Mouse (Mus musculus): ENCODE results near the gene Adprhl2. TPM values are rescaled to one million over a fixed set of nuclear protein-coding genes. Genes with fewer than 3 reads are reported as not detected.

The Adprhl2 gene
- 10 to 100 TPM; 23.9 to 27.0 TPM for total RNA-seq (2021)

DNA sequence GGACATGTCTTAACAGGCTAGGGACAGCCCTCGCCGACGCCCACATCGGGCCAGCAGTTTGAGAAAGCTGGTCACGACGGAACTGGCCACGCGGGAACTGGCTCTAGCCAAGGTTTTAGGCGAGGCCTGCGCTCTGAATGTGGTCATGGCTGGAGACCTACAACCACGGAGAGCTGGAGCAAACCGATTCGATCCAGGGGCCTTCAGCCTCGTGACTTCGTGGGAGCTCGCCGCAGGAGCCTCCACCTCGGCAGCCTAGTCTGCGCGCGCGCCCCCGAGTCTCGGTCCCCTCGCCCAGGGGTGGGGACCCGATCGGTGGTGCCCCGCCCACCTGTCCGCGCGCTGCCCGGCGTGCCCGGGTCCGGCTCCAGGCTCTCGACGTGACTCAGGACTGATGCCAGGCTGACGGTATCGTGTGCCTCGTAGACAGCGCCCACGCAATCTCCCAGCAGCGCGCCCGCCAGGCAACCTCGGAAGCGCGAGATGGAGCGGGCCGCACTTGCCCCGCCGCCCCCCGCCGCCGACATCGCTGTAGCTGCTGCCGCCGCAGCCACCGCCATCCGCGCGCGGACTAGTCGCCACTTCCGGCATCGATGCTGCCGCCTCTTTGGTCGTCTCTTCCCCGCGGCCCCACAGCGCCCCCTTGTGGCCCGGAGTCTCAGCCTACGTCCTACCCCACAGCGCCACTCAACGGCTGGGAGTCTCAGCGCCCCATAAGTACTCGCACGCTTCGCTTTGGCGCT lies at the start of gene Adprhl2:
Gene Adprhl2, minus strand, starts transcription at position 593 of the 743 bp plus-strand sequence.
- intact Hi-C loops (cut with DNase I) = no loop called here
- DNase-seq (ENCODE audit: low spot score in 2 of 2) = peak; percentile 98

DNA sequence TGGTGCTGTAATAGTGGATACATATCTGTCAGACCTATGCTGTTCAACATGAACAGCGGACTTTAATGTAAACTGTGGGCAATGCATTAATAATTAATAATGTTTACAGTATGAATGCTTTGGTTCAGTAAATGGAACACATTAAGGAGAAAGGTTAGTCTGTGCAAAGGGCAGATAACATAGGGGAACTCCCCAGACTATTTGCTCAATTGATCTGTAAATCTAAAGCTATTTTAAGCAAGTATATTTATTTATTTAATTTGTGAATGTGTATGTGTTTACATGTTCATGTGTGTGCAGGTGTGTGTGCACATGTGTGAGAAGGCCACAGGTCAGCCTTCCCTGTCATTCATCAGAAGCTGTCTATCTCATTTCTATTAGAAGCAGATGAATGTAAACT lies 38.6 kb upstream of the Adprhl2 start:
- intact Hi-C loops (cut with DNase I) = no loop called here
- no peak for DNase-seq (ENCODE audit: low spot score in 2 of 2)

DNA sequence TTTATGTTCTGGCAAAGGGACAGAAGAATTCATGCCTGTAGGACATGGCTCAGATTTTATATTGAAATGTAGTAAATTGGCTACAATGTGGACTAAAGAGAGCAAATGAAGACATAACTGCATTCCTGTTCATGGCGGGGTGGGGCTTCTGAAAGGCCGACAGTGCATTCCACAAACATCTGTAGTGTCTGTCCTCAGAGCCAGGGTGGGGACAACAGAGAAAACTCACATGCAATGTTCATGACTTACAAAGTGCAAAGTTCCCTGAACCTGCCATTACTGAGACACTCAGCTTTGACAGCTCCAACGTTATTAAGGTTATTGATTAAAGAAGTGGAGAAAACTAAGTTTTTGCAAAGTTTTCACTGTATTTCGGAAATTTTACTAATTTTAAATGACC lies 21.9 kb upstream of the Adprhl2 start:
- no peak for DNase-seq (ENCODE audit: low spot score in 2 of 2)
- intact Hi-C loops (cut with DNase I) = no loop called here

DNA sequence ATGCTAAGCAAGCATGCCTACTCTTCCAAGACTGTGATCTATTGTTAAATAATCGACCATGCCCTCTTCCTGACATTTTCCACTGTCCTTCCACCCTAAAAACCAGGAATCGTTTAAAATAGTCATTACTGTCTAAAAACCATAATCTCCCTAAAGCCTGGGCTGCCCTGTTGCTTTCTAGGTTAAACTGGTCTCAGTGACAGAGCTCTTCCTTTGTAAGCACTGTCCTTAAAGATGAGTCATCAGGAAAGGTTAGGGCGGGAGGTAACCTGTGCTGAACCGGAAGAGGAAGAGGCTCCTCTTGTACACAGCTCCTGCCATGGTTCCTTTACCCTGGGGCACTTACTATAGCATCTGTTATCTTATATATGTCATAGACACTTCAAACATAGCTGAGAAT lies 18.0 kb upstream of the Adprhl2 start:
- intact Hi-C loops (cut with DNase I) = no loop called here
- DNase-seq (ENCODE audit: low spot score in 2 of 2) = no peak

GRCm38 (mm10) chr4:126332358-126332757 lies 10.9 kb upstream of the Adprhl2 start:
- DNase-seq (ENCODE audit: low spot score in 2 of 2) = no peak
- intact Hi-C loops (cut with DNase I) = no loop called here

GRCm38 (mm10) chr4:126331751-126332150 lies 10.2 kb upstream of the Adprhl2 start:
- intact Hi-C loops (cut with DNase I) = no loop called here
- DNase-seq (ENCODE audit: low spot score in 2 of 2) = no peak

DNA sequence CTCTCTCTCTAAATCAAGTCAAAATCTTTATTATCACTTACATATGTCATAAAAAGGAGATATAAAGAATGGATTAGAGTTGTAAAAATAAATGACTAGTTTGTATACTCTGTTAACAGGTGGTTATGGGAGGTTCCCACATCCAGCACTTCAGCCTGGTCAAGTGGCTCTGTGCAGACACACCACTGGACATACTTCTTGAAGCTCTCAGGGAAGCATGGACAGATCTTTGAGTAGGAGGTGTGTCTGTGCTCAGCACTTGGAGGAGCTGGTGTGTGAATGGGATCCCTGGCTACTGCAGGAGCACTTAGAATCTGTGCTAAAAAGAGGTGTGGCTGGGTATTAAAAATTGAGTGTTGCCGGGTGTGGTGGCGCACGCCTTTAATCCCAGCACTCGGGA lies 8.8 kb upstream of the Adprhl2 start:
- DNase-seq (ENCODE audit: low spot score in 2 of 2) = no peak
- intact Hi-C loops (cut with DNase I) = no loop called here

DNA sequence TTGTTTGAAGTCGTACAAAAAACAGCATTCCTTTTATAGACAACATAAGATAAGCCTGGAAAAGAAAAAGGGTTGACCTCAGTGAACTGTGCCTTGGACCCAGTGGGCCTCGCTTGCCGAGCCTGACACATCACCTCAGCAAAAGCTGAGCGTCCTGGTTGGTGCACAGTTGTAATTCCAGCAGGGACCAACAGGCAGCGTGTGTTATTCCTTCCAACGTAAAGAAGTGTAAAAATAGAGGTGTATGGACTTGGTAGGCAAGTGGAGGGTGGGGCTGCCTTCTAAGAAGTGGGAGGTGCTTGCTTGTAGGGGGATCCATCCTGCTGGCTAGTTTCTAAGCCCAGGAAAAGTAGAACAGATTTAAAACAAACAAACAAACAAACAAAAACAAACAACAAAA lies 4.5 kb upstream of the Adprhl2 start:
- intact Hi-C loops (cut with DNase I) = no loop called here
- no peak for DNase-seq (ENCODE audit: low spot score in 2 of 2)

DNA sequence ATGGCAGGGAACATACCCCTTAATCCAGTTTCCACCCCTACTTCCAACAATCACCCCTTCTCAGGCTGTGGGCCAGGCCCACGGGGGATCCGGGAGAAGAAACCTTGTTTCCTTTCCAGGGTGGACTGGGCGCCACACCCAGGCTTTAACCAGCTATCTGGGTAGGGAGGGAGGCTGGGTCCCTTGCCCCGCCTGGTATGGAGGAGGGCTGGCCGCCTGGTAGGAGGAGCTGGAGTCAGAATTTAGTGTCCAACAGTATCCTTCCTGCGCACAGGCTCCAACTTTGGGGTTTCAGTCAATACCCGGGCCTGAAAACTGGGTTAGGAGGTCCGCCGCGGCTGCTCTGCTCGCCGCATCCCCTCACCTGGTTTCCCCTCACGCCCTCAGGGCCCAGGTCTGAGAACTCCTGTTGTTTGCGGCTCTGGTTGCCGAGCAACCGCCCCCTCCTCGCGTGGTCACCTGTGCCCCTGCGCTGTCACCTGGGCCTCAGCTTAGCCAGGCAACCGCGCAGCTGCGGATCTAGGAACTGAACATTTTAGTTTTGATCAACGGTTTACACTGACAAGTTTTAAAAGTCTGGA lies 3.9 kb upstream of the Adprhl2 start, which contains the start of gene Tekt2:
Gene Tekt2, minus strand, starts transcription at position 408 of the 581 bp plus-strand sequence.
- intact Hi-C loops (cut with DNase I) = no loop called here
- no peak for DNase-seq (ENCODE audit: low spot score in 2 of 2)

DNA sequence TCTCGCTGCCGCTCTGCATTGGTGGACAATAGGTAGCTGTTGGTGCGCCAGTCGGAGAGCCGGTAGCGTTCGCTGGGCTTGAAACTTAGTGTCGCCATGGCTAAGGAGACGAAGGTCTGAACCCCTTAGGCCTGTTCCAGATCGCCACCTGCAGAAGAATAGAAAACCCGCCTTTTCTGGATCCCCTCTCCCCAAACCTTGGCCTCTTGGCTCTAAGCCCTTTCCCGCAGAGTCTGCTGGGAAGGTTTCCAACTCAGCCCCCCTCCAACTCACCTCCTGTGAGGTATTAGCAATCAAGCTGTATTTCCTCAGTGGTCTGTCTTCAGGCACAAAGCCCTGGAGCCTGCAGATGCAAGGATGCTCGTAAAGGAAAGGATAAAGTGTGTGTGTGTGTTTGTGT lies 3.4 kb upstream of the Adprhl2 start:
- intact Hi-C loops (cut with DNase I) = no loop called here
- no peak for DNase-seq (ENCODE audit: low spot score in 2 of 2)

- intact Hi-C loops (cut with DNase I) = no loop called here
- no peak for DNase-seq (ENCODE audit: low spot score in 2 of 2)
These were observed 1.1 kb upstream of the Adprhl2 start for GRCm38 (mm10) chr4:126322646-126323045.

- no peak for DNase-seq (ENCODE audit: low spot score in 2 of 2)
- intact Hi-C loops (cut with DNase I) = no loop called here
These were observed 480 bp upstream of the Adprhl2 start for GRCm38 (mm10) chr4:126321854-126322511.

- no peak for DNase-seq (ENCODE audit: low spot score in 2 of 2)
- intact Hi-C loops (cut with DNase I) = no loop called here
These were observed 1.7 kb downstream of the Adprhl2 start for GRCm38 (mm10) chr4:126319806-126320205.

GRCm38 (mm10) chr4:126316443-126317040 lies 5.0 kb downstream of the Adprhl2 start:
- intact Hi-C loops (cut with DNase I) = no loop called here
- DNase-seq (ENCODE audit: low spot score in 2 of 2) = no peak

GRCm38 (mm10) chr4:126315931-126316330 lies 5.6 kb downstream of the Adprhl2 start:
- no peak for DNase-seq (ENCODE audit: low spot score in 2 of 2)
- intact Hi-C loops (cut with DNase I) = no loop called here

DNA sequence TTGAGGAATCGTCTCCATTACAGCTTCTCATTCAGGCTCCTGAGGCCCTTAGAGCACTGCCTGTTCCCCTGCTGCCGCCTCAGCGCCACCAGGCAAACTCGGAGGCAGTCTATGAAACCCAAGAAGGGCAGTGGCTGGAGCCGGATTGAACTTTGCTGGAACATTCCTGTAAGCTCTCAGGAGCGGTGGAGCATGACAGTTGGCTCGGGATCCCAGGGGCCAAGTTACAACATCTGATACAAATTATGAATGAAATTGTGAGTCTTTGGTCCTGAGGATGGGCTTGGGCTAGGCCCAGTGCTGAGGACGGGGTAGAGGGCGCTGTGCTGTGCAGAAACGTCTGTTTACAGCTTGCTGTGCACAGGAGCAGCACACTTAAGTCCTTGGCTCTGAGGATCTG lies 7.1 kb downstream of the Adprhl2 start:
- intact Hi-C loops (cut with DNase I) = no loop called here
- DNase-seq (ENCODE audit: low spot score in 2 of 2) = no peak

DNA sequence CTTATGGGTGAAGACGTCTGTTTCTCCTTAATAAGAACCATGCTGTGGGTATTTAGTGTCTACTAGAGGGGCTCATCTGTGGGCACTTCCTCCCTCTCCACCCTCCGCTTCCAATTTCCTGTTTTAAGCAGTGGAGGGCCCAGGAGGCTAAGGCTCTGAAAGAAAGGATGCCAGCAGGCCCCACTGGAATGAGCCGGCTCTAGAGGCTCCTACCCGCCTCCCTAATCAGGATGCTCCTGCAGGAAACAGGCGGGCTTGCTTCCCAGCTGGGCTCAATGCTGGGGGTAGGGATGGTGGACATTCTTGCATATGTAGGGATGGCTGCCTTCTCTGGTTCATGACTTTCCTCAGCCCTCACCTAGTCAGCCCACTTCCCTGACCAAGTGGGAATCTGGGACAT lies 8.3 kb downstream of the Adprhl2 start:
- no peak for DNase-seq (ENCODE audit: low spot score in 2 of 2)
- intact Hi-C loops (cut with DNase I) = no loop called here

DNA sequence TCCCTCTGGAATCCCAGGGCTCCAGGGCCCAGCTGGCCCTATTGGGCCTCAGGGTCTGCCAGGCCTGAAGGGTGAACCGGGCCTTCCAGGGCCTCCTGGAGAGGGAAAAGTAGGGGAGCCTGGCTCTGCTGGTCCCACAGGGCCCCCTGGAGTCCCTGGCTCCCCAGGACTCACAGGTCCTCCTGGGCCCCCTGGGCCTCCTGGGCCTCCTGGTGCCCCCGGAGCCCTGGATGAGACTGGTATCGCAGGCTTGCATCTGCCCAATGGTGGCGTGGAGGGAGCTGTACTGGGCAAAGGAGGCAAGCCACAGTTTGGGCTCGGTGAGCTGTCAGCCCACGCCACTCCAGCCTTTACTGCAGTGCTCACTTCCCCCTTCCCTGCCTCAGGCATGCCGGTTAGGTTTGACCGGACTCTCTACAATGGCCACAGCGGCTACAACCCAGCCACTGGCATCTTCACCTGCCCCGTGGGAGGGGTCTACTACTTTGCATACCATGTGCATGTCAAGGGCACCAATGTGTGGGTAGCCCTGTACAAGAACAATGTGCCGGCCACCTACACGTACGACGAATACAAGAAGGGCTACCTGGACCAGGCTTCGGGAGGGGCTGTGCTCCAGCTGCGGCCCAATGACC lies 9.8 kb downstream of the Adprhl2 start:
- no peak for DNase-seq (ENCODE audit: low spot score in 2 of 2)
- intact Hi-C loops (cut with DNase I) = no loop called here

- intact Hi-C loops (cut with DNase I) = no loop called here
These were observed 11.2 kb downstream of the Adprhl2 start for GRCm38 (mm10) chr4:126310344-126310743.

GRCm38 (mm10) chr4:126309922-126310309 lies 11.6 kb downstream of the Adprhl2 start:
- DNase-seq (ENCODE audit: low spot score in 2 of 2) = peak; percentile 82 to 85
- intact Hi-C loops (cut with DNase I) = loop anchor here (1.0 to 2.0 kb wide), 2 partner anchors 31 to 83 kb away; no protein-coding TSS in a partner anchor

More at GRCm38 (mm10) chr4:126310344-126310743, 11.2 kb downstream of the Adprhl2 start:
- DNase-seq (ENCODE audit: low spot score in 2 of 2) = no peak

Data from left cerebral cortex, postnatal 25 days (tissue).